Mouse (Mus musculus) embryonic stem cell, embryonic (primary cell): Measurements from ENCODE around the gene Zfp605.

Source experiments
- CTCF ChIA-PET, 4 experiments: fragments of 300-600 bp in 2 of 4; fragments of 350-600 bp in 2 of 4; sonication (Branson Sonifier 250); formaldehyde crosslinking; loops; one replicate each; lab custom pipeline; 2022; ENCODE audit warnings: inconsistent platforms in 2 of 4; lab: Charles Lee
- POLR2A ChIA-PET, 4 experiments: fragments of 300-600 bp in 2 of 4; fragments of 350-600 bp in 2 of 4; sonication (Branson Sonifier 250); formaldehyde crosslinking; loops; one replicate each; lab custom pipeline; 2022; ENCODE audit warnings: antibody characterized with exemption in 4 of 4, inconsistent platforms in 1 of 4; lab: Charles Lee

Gene Zfp605

GRCm38 (mm10) chr5:110169374-110169773, 59.5 kb downstream of the Zfp605 start:
- CTCF ChIA-PET = no interaction called here
- POLR2A ChIA-PET = no interaction called here

GRCm38 (mm10) chr5:110176362-110177020, 66.6 kb downstream of the Zfp605 start, which contains the start of gene Golga3:
Gene Golga3, plus strand, starts transcription at chr5:110176701.
- ChIA-PET CTCF (no interaction called here), POLR2A (interaction anchor here in 2 of 4 experiments (0.7 to 2.6 kb wide), 12 partner anchors 8 to 618 kb away, joined by 3 to 16 read pairs (median 3); partner anchors contain the start of genes Ankle2 (in 2 of the 2), Chfr (in 1 of the 2), Crlf2 (in 1 of the 2) and Pole (in 1 of the 2))

- POLR2A ChIA-PET = interaction anchor here in 2 of 4 experiments (0.7 to 1.8 kb wide), 6 partner anchors 9 to 618 kb away, joined by 3 read pairs; partner anchors contain the start of genes Ankle2 (in 1 of the 2) and Crlf2 (in 1 of the 2)
- CTCF ChIA-PET = interaction anchor here in 1 of 4 experiments (0.5 kb wide), 1 partner anchor 30 kb away, joined by 4 read pairs; no protein-coding TSS in a partner anchor
These were observed 67.1 kb downstream of the Zfp605 start for GRCm38 (mm10) chr5:110177021-110177420.

GRCm38 (mm10) chr5:110178628-110179027, 68.7 kb downstream of the Zfp605 start:
- CTCF ChIA-PET = no interaction called here
- POLR2A ChIA-PET = interaction anchor here in 2 of 4 experiments (0.7 to 1.8 kb wide), 5 partner anchors 49 to 620 kb away, joined by 3 read pairs; partner anchors contain the start of gene Crlf2 (in 1 of the 2)
